Mouse (Mus musculus) hindbrain, embryonic 13.5 days (tissue): ENCODE results near the gene Rnf128. TPM values are rescaled to one million over a fixed set of nuclear protein-coding genes. Genes with fewer than 3 reads are reported as not detected.
"Not testable (repeated sequence)": the region's sequence is repeated elsewhere in the genome, so short reads cannot be mapped to it uniquely, and the experiment has no call there.

Experiments
- ATAC-seq: fragments of 200-750 bp; cut with Nextera tagmentation; 2 replicates; pipeline ENCODE4 v1.8.0; 2017; ENCODE audit warnings: moderate TSS enrichment; ENCODE audit not compliant: low FRiP score
- H3K27ac ChIP-seq: fragments of 300-500 bp; sonication (generic); 2 replicates; pipeline ENCODE4 v1.5.1; 2015; ENCODE audit warnings: inconsistent platforms, mild to moderate bottlenecking, moderate library complexity
- H3K27me3 ChIP-seq: fragments of 300-500 bp; sonication (generic); 2 replicates; pipeline ENCODE4 v1.6.1; 2015; ENCODE audit warnings: mild to moderate bottlenecking, inconsistent platforms
- H3K36me3 ChIP-seq: fragments of 300-500 bp; sonication (generic); 2 replicates; pipeline ENCODE4 v1.6.1; 2015; ENCODE audit warnings: mild to moderate bottlenecking, inconsistent platforms
- H3K4me1 ChIP-seq: fragments of 300-500 bp; sonication (generic); replicated peaks from 2 replicates; pipeline ENCODE4 v1.6.1; 2015; ENCODE audit warnings: inconsistent platforms
- H3K4me2 ChIP-seq: fragments of 300-500 bp; sonication (generic); 2 replicates; pipeline ENCODE4 v1.6.1; 2015; ENCODE audit warnings: inconsistent platforms, mild to moderate bottlenecking, moderate library complexity
- H3K4me3 ChIP-seq: fragments of 300-500 bp; sonication (generic); 2 replicates; pipeline ENCODE4 v1.5.1; 2015; ENCODE audit warnings: mild to moderate bottlenecking, inconsistent platforms
- H3K9ac ChIP-seq: fragments of 300-500 bp; sonication (generic); 2 replicates; pipeline ENCODE4 v1.6.1; 2015; ENCODE audit warnings: mild to moderate bottlenecking, inconsistent platforms
- H3K9me3 ChIP-seq: fragments of 300-500 bp; sonication (generic); 2 replicates; pipeline ENCODE4 v1.6.1; 2016; ENCODE audit warnings: inconsistent platforms
- WGBS: fragments of 180-500 bp; shearing (Covaris S2); methylation state at CpG from one replicate; pipeline ENCODE4 v1.1.7; 2015; 5-methylcytosine and 5-hydroxymethylcytosine counted together
- polyA plus RNA-seq: library from polyadenylated mRNA; unstranded; fragments of >200 nt; fragmentation: Nextera tagmentation; extraction: Ambion mirVana; gene quantifications from 2 replicates; pipeline ENCODE4 v1.2.1, GENCODE M21; 2015

Rnf128 gene
- polyA plus RNA-seq, 1 experiment from 2014 or later: 2.1 TPM

DNA sequence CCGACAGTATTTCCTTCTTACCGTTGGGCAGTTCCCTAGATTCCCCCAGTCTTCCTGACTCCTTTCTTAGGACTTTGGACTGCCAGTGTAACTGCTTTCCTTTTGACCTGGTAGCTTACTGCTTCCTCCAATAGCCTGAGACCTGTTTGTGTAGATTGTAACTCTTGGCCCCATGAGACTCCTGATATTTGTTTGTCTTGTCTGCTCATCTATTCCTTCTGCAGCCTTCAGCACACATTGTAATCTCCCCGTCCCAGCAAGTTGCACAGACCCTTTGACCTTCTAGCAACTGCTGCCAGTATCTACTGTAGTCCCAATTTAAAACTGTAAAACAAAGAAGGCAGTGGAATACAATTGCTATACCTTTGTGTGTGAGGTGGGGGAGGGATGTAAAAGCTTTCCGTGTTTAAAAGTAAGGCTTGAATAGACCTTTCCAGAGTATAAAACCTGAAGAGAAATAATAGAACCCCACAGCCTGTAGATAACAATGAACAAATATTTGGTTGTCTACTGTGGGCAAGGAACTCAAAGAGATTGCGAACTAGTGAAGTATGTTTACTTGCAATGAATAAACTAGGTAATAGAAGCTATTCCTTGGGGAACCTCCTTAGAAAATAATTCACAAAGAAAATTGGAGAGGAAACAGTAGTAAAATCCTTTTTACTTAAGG, 726 bp upstream of the Rnf128 start:
- Histone ChIP-seq H3K4me1 (no peaks in the 10 kb centered on the region), H3K27me3 (0 out of 2 replicates have a peak, but pooled peaks cover 2% of the 10 kb centered on the region), H3K36me3 (no peaks in the 10 kb centered on the region), H3K4me2 (no peak overlapping the region), H3K27ac (no peak overlapping the region), H3K9ac (no peak overlapping the region), H3K4me3 (no peak overlapping the region), H3K9me3 (no peaks in the 10 kb centered on the region)
- 68% methylated on average over 5 of the region's 5 CpGs for WGBS
- ATAC-seq: no peak

DNA sequence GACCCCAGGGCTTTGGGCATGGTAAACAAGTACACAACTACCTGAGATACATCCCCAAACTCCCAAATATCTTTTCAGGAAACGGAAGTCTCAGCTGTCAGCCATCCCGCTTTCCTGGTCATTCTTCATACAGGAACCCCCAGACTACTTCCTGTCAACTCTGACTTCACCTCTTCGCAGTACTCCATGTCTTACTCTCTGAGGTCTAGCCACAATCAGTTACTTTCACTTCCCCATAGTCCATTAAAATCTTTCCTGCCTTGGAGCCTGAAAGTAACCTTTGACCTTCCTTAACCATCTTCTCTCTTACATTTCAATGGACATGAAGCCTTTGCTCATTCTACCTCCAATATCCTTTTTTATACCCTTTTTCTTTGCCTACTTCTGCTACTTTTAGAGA, 6.9 kb downstream of the Rnf128 start:
- no peak overlapping the region for H3K4me3 ChIP-seq
- H3K36me3 ChIP-seq: no peaks in the 10 kb centered on the region
- no peak overlapping the region for H3K9ac ChIP-seq
- no peak for ATAC-seq
- H3K4me1 ChIP-seq: no peaks in the 10 kb centered on the region
- no peak overlapping the region for H3K4me2 ChIP-seq
- H3K27ac ChIP-seq: no peak overlapping the region
- H3K27me3 ChIP-seq: 0 out of 2 replicates have a peak, but pooled peaks cover 6% of the 10 kb centered on the region
- WGBS: 84% methylated on average over 3 of the region's 3 CpGs
- no peaks in the 10 kb centered on the region for H3K9me3 ChIP-seq

DNA sequence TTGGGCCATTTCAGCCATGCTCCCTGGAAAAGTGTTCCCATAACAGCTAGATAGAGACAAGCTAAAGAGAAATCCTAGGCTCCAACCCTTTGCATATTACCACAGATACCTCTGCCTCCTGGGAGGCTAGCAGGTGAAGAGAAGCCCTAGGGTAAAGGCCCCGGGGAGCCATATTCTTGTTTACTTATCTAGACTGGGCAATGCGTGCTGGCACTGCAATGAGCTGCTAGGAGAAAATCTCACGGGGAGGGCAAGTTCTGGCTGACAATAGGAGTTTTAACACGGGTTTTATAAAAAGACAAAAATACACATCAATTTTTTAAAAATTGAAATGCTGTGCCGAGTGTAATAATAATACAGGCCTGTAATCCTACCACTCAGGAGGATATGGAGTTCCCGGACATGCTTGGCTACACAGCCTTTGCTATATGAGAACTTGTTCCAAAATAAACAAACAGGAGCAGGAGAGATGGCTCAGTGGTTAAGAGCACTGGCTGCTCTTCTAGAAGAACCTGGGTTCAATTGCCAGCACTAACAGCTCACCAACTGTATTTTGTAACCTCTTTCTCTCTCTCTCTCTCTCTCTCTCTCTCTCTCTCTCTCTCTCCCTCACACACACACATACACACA, 15.6 kb downstream of the Rnf128 start:
- no peaks in the 10 kb centered on the region for H3K9me3 ChIP-seq
- no peak overlapping the region for H3K27ac ChIP-seq
- H3K36me3 ChIP-seq: no peaks in the 10 kb centered on the region
- no peak overlapping the region for H3K4me2 ChIP-seq
- H3K4me3 ChIP-seq: no peak overlapping the region
- H3K9ac ChIP-seq: no peak overlapping the region
- peaks cover 5% of the 10 kb centered on the region; the same call in 1 of the 2 replicates for H3K27me3 ChIP-seq
- WGBS: 79% methylated on average over 6 of the region's 6 CpGs
- H3K4me1 ChIP-seq: no peaks in the 10 kb centered on the region
- no peak for ATAC-seq

DNA sequence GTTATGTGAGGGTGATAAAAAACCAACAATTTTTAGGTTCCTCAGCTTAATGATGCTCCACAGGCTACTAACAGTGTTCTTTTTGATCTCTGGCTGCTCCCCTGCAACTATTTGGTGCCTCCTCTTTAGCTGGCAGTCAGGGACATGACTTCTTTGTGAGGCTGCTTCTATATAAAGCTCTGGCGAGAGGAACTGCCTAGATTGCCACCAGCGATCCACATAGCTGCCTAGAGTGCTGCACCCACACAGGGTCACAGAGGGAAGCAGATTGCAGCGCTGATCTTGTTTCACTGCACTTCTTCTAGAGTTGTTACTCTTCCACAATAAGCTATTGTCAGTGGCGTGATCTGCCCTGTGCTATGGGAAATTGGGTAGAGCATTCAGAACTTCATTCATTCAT, 20.5 kb downstream of the Rnf128 start:
- no peak for ATAC-seq
- H3K27ac ChIP-seq: no peak overlapping the region
- 45% methylated on average over 4 of the region's 4 CpGs for WGBS
- no peaks in the 10 kb centered on the region for H3K36me3 ChIP-seq
- no peaks in the 10 kb centered on the region for H3K9me3 ChIP-seq
- H3K27me3 ChIP-seq: peaks cover 4% of the 10 kb centered on the region; the same call in 1 of the 2 replicates
- no peaks in the 10 kb centered on the region for H3K4me1 ChIP-seq
- no peak overlapping the region for H3K4me3 ChIP-seq
- no peak overlapping the region for H3K9ac ChIP-seq
- H3K4me2 ChIP-seq: no peak overlapping the region

DNA sequence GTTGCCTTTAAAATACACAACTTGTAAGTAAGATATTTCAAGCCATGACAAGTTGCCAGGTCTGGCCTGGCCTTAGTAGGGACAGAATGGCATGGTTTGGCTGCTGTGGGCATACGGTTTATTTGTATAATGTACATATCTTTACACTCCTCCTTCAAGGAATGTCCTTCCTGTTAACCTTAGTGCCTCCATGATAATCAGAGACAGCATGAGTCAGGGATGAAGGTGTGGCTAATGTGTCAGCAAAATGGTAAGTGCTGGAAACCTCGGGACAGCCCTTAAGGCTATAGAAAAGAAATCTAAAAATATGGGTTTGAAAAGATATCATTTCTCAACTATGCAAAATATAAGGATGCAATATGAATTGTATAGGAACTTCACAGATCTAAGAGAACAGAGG, 23.6 kb downstream of the Rnf128 start:
- ATAC-seq: not testable (repeated sequence)

DNA sequence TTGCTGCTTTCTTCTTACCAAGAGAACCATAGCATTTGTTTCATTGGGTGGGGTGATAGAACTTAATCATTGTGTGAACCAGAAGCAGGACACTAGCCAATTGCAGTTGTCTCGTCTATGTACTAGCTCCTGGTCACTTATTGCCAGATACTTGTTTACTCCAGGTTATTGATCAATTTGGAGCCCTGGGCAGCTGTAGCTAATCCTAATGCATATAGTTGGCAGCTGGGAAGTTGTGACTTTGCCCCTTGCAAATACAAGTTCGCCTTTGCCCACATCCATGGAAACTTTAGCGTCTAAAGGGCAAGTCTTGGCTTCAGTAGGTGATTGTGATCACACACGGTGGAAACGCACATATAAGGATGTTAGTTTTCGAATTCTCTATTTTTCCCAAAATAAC, 33.3 kb downstream of the Rnf128 start:
- Histone ChIP-seq H3K9ac (no peak overlapping the region), H3K9me3 (no peaks in the 10 kb centered on the region), H3K4me1 (no peaks in the 10 kb centered on the region), H3K4me2 (no peak overlapping the region), H3K36me3 (no peaks in the 10 kb centered on the region), H3K27me3 (peaks cover 15% of the 10 kb centered on the region), H3K4me3 (no peak overlapping the region), H3K27ac (no peak overlapping the region)
- WGBS: 88% methylated on average over 6 of the region's 6 CpGs
- no peak for ATAC-seq

More for the DNA sequence above, 23.6 kb downstream of the Rnf128 start:
- not testable (repeated sequence) for H3K9me3 ChIP-seq, H3K4me2 ChIP-seq, H3K4me3 ChIP-seq, H3K9ac ChIP-seq, H3K4me1 ChIP-seq, H3K27ac ChIP-seq, H3K36me3 ChIP-seq, H3K27me3 ChIP-seq
- 78% methylated on average over 2 of the region's 2 CpGs for WGBS

DNA sequence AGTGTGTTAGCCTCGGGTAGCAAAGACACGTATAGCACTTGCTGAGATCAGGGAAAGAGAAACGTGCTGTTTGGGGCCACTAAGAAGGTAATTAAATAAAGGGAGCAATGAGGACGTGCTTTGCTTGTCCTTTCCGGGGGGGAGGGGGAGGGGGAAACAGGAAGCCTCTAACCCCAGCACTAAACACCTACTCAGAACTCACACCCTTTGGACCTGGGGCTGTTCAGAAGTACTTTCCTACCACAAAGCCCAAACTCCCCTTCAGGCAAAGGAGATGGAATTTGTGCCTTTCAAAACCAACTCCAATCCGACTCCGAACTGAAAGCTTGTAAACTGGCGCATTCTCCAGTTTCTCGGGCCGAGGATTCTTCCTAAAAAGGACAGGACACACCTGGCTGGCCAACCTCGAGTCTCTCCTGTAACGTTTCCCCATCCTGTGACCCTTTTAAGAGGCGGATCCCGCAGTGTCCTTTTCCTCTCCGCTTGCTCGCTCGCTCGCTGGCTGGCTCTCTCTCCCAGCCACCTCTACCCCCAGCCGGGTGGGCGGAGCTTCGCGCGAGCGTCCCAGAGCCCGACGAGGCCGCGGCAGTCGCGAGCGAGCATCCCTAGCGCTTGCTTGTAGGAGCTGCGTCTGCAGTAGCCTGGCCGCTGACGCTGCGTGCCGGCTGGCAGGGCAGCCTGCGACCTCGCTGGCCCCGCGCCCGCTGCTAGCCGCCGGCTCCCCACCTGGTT, 47.1 kb downstream of the Rnf128 start:
- no peaks in the 10 kb centered on the region for H3K36me3 ChIP-seq
- H3K9me3 ChIP-seq: no peaks in the 10 kb centered on the region
- H3K9ac ChIP-seq: peak overlapping the region; percentile 73
- peak overlapping the region; percentile 63 for H3K4me2 ChIP-seq
- peak; percentile 99 for ATAC-seq
- WGBS: 18% methylated on average over 44 of the region's 44 CpGs
- H3K27ac ChIP-seq: no peak overlapping the region
- H3K4me3 ChIP-seq: peak overlapping the region; percentile 57
- no peaks in the 10 kb centered on the region for H3K4me1 ChIP-seq
- H3K27me3 ChIP-seq: peaks cover 30% of the 10 kb centered on the region

DNA sequence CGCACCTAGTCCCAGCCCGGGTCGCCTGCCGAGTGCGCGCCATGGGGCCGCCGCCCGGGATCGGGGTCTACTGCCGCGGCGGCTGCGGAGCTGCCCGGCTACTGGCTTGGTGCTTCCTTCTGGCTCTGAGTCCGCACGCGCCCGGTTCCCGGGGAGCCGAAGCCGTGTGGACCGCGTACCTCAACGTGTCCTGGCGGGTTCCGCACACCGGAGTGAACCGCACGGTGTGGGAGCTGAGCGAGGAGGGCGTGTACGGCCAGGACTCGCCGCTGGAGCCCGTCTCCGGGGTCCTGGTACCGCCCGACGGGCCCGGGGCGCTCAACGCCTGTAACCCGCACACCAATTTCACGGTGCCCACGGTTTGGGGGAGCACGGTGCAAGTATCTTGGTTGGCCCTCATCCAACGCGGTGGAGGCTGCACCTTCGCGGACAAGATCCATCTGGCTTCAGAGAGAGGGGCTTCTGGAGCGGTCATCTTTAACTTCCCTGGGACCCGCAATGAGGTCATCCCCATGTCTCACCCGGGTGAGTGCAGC, 47.7 kb downstream of the Rnf128 start:
- Histone ChIP-seq H3K27me3 (peaks cover 33% of the 10 kb centered on the region), H3K27ac (no peak overlapping the region), H3K4me3 (peak overlapping the region; percentile 57), H3K9ac (peak overlapping the region; percentile 73), H3K36me3 (no peaks in the 10 kb centered on the region), H3K9me3 (no peaks in the 10 kb centered on the region), H3K4me2 (peak overlapping the region; percentile 63), H3K4me1 (no peaks in the 10 kb centered on the region)
- peak; percentile 90 for ATAC-seq
- WGBS: 13% methylated on average over 50 of the region's 54 CpGs

DNA sequence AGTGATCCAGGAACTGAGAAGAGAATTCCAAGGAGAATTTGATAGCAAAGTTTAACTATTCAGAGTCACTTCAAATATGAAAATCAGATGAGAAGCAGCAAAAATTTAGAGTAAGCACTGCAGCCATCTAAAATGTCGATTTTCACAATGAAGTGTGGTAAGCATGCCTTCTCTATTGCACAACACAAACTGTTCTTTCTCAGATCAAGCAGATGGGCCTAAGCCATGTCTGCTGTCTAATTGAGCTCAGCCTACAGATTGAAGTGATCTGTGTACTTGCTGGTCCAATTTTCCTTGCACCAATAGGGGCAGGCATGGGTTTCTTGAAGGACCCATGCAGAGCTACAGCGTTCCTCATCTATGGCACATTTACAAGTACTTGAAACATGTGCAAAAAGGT, 51.6 kb downstream of the Rnf128 start:
- ATAC-seq: no peak
- no peak overlapping the region for H3K27ac ChIP-seq
- WGBS: 84% methylated on average over 2 of the region's 2 CpGs
- no peaks in the 10 kb centered on the region for H3K9me3 ChIP-seq
- H3K9ac ChIP-seq: no peak overlapping the region
- no peak overlapping the region for H3K4me3 ChIP-seq
- H3K4me1 ChIP-seq: no peaks in the 10 kb centered on the region
- H3K27me3 ChIP-seq: peaks cover 30% of the 10 kb centered on the region
- H3K36me3 ChIP-seq: no peaks in the 10 kb centered on the region
- H3K4me2 ChIP-seq: no peak overlapping the region

DNA sequence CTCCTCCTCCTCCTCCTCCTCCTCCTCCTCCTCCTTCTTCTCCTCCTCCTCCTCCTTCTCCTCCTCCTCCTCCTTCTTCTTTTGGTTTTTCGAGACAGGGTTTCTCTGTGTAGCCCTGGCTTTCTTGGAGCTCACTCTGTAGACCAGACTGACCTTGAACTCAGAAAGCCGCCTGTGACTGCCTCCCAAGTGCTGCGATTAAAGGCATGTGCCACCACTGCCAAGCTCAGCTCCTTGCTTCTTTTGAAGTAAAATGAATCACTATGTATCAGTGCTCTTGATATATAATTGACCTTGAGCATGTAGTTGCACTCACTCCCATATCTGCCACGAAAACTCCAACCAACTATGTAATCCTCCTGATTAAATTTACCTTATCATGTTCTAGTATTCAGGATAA, 59.0 kb downstream of the Rnf128 start:
- no peaks in the 10 kb centered on the region for H3K9me3 ChIP-seq
- H3K4me3 ChIP-seq: no peak overlapping the region
- no peaks in the 10 kb centered on the region for H3K4me1 ChIP-seq
- WGBS: 91% methylated on average over 3 of the region's 4 CpGs
- H3K27me3 ChIP-seq: no peaks in the 10 kb centered on the region
- H3K4me2 ChIP-seq: no peak overlapping the region
- no peak for ATAC-seq
- H3K36me3 ChIP-seq: no peaks in the 10 kb centered on the region
- no peak overlapping the region for H3K9ac ChIP-seq
- no peak overlapping the region for H3K27ac ChIP-seq

DNA sequence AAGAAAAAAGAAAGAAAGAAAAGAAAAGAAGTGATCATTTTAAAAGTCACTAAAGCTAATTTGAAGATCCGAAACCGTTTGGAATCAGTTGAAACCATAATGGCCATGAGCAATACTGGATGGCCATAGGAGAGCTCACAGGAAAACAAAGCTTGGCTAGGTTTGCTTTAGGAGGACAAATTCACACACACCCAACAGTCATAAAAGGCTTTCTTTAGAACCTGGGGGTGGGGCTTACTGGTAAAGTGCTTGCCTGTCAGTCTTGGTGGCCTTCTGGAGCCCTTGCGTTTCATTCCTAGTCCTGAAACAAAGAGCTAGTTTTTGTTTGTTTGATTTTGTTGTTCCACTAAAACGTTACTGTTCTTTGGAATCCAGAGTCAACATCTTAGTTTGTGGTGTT, 71.6 kb downstream of the Rnf128 start:
- WGBS: 66% methylated on average over 4 of the region's 4 CpGs
- H3K4me1 ChIP-seq: no peaks in the 10 kb centered on the region

DNA sequence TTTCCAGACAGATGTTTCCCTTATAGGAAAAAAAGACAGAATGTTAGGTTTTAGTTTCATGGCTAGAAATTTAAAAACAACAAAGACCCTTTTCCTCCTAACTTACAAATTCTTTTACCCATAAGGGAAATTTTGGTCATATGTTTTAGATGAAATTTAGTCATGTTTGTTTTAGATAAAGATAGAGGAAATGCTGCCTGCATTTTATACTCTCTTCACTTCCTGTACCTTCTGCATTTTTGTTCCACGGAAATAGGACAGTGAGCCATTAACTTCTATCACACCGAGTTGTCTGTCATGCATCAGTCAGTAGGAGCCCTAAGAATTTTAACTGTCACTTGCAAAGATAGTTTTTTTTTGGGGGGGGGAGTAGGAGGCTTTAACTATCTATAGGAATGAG, 76.6 kb downstream of the Rnf128 start:
- H3K4me3 ChIP-seq: no peak overlapping the region
- 73% methylated on average over 2 of the region's 2 CpGs for WGBS
- no peaks in the 10 kb centered on the region for H3K9me3 ChIP-seq
- no peaks in the 10 kb centered on the region for H3K4me1 ChIP-seq
- H3K27ac ChIP-seq: no peak overlapping the region
- H3K4me2 ChIP-seq: no peak overlapping the region
- no peak for ATAC-seq
- H3K27me3 ChIP-seq: 0 out of 2 replicates have a peak, but pooled peaks cover 4% of the 10 kb centered on the region
- no peak overlapping the region for H3K9ac ChIP-seq
- no peaks in the 10 kb centered on the region for H3K36me3 ChIP-seq

More for the DNA sequence above, 71.6 kb downstream of the Rnf128 start:
- no peak for ATAC-seq
- Histone ChIP-seq H3K4me2 (no peak overlapping the region), H3K36me3 (no peaks in the 10 kb centered on the region), H3K9me3 (no peaks in the 10 kb centered on the region), H3K9ac (no peak overlapping the region), H3K4me3 (no peak overlapping the region), H3K27me3 (0 out of 2 replicates have a peak, but pooled peaks cover 5% of the 10 kb centered on the region), H3K27ac (no peak overlapping the region)
